Comparison of ENCODE assay signal across 13 mouse cellular contexts in the genomic region with DNA sequence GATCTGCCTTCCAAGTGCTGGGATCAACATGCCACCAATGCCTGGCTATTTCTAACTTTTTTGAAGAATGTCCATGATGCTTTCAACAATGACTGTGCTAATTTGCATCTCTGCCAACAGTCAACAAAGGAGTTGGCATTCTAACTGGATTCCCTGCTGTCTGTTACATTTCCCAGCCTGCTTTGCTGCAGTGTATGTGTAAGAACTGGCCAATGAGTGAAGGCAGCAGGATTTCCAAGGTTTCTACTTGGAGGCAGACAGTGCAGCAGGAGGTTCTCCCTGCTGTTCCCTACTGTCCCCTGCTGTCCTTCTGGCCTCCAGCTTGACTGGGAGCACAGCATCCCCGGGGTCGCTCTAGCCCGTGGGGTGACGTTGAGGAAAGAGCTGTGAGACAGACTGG. TPM values are rescaled to one million over a fixed set of nuclear protein-coding genes. Genes with fewer than 3 reads are reported as not detected.
DNase-seq lines count a peak whose midpoint lies in the region.
"Had no signal": no experiment of that assay in that cellular context is flagged by ENCODE, and none has a peak within 500 bp of the region (broad histone marks: within the 10 kb centered on the region; RNA-seq: fewer than 3 reads in every experiment).

No protein-coding gene starts in this region.

- DNase-seq in layer of hippocampus, postnatal 10 days (ENCODE audit: low spot score in 2 of 2) = peak; percentile 15 to 34
- no peak for DNase-seq in layer of hippocampus, adult 9-11 months
- peak; percentile 70 for DNase-seq in Muller cell, postnatal 12 days (ENCODE audit: inconsistent ontology term)
- peak; percentile 73 for DNase-seq in brain, adult 2 months (ENCODE audit: low read depth, low spot score)
- DNase-seq in cerebellum, adult 9-10 months = peak; percentile 69
- no peak for DNase-seq in right cerebral cortex, adult 2 months (ENCODE audit: low spot score in 2 of 2)
- DNase-seq in spleen, postnatal 14 days (ENCODE audit: low spot score in 2 of 2) = no peak
- DNase-seq: adrenal gland, postnatal 10 days; kidney, adult 8-10 months; kidney, postnatal 14 days; liver, embryonic 13.5 days; lung, embryonic 14.5 days; thymus, postnatal 36 days had no signal

RNA-seq across cellular contexts. Expression of gene Hydin, which starts 52.8 kb away (rescaled TPM):
- 1 to 10 TPM; 1.0 to 1.4 TPM for total RNA-seq in layer of hippocampus, postnatal 10 days (2021)

Comparison
In these comparisons a context has a peak if more than half of its experiments do, and no peak if none do; other contexts are left out.
1. DNase-seq: peak in layer of hippocampus, postnatal 10 days (2 of 2), Muller cell, postnatal 12 days (single experiment), brain, adult 2 months (single experiment) and cerebellum, adult 9-10 months (single experiment); none in layer of hippocampus, adult 9-11 months (single experiment), right cerebral cortex, adult 2 months (0 of 2) and spleen, postnatal 14 days (0 of 2).